Mouse (Mus musculus) G1E (cell line): ENCODE results near the gene Ccdc185. TPM values are rescaled to one million over a fixed set of nuclear protein-coding genes. Genes with fewer than 3 reads are reported as not detected.

Experiments used
- ATAC-seq: 2 replicates; pipeline ENCODE4 v1.8.0; 2016; ENCODE audit warnings: mild to moderate bottlenecking; ENCODE audit not compliant: insufficient number of reproducible peaks, poor library complexity, low FRiP score, severe bottlenecking; ENCODE audit errors: extremely low read depth
- DNase-seq: peaks from one replicate; pipeline ENCODE4 v3.0.0; 2012; ENCODE audit warnings: low spot score
- H3K27me3 ChIP-seq: 2 replicates; pipeline ENCODE4 v1.6.1; 2012; ENCODE audit warnings: mild to moderate bottlenecking, low read length, inconsistent platforms; ENCODE audit not compliant: insufficient read depth
- H3K36me3 ChIP-seq: replicated peaks from 2 replicates; pipeline ENCODE3; 2012; ENCODE audit warnings: mild to moderate bottlenecking, inconsistent platforms
- H3K4me1 ChIP-seq: 2 replicates; pipeline ENCODE4 v1.6.1; 2012; ENCODE audit warnings: low read depth, low read length, inconsistent platforms, mixed read lengths; ENCODE audit not compliant: insufficient read depth
- H3K4me3 ChIP-seq: 2 replicates; pipeline ENCODE4 v1.5.1; 2012; ENCODE audit warnings: low read depth, mild to moderate bottlenecking, inconsistent platforms, low read length, moderate library complexity, mixed read lengths
- H3K9me3 ChIP-seq: replicated peaks from 2 replicates; pipeline ENCODE4 v1.6.1; 2012; ENCODE audit warnings: inconsistent platforms
- CTCF ChIP-seq: IDR thresholded peaks from 2 replicates; pipeline ENCODE4 v1.5.1; 2012; ENCODE audit warnings: low read depth, low read length, inconsistent platforms, mixed read lengths
- GATA1 ChIP-seq: IDR thresholded peaks from 2 replicates; pipeline ENCODE4 v1.6.1; 2012; ENCODE audit warnings: borderline replicate concordance, low read length, inconsistent platforms, mixed read lengths
- GATA2 ChIP-seq: IDR thresholded peaks from 2 replicates; pipeline ENCODE4 v1.6.1; 2012; ENCODE audit warnings: low read depth, low read length, inconsistent platforms, borderline replicate concordance
- POLR2AphosphoS5 ChIP-seq: IDR thresholded peaks from 2 replicates; pipeline ENCODE4 v1.6.1; 2012; ENCODE audit warnings: low read depth, low read length, inconsistent platforms; ENCODE audit not compliant: insufficient replicate concordance
- TAL1 ChIP-seq: conservative IDR thresholded peaks from 2 replicates; pipeline ENCODE4 v1.6.1; 2012; ENCODE audit warnings: low read depth, low read length, inconsistent platforms, mixed read lengths
- polyA plus RNA-seq: library from polyadenylated mRNA; stranded (reverse); fragments of >175 nt; gene quantifications from 2 replicates; pipeline ENCODE4 v1.2.3, GENCODE M21; 2012
- total RNA-seq, 2 experiments: library from RNA; stranded (forward) in 1 of 2; stranded (reverse) in 1 of 2; fragments of 200-1000 nt in 1 of 2; fragments of >200 nt in 1 of 2; fragmentation: Nextera tagmentation in 1 of 2; gene quantifications; 2 replicates each; pipeline ENCODE4 v1.2.3; 2014 to 2017

The Ccdc185 gene
- total and polyA plus RNA-seq, 3 experiments, result 0.11 TPM; not detected in 2

DNA sequence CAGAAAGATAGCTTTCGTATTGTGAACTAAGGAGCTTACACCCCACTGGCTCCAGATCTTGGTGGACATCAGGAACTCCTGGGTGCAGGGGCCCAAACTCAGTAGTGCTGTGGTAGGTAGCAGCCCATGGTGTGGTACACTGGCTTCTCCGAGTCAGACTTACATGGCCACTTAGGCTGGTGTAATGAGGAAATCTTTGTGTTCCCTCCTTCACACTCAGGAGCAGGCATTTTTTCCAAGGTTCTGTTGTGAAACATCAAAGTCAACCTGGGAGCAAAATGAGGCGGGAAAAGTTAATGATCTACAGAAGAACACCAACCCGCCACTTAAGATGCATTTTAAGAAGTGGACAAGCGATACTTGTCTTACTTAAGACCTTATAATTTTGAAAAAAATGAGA, 36.5 kb upstream of the Ccdc185 start:
- TF ChIP-seq CTCF (no peak), GATA2 (no peak), POLR2AphosphoS5 (no peak), TAL1 (no peak), GATA1 (no peak)
- no peaks in the 10 kb centered on the region for H3K4me1 ChIP-seq
- no peaks in the 10 kb centered on the region for H3K27me3 ChIP-seq
- H3K36me3 ChIP-seq, result no peaks in the 10 kb centered on the region
- DNase-seq, result no peak
- no peak for ATAC-seq
- peaks cover 81% of the 10 kb centered on the region for H3K9me3 ChIP-seq
- H3K4me3 ChIP-seq, result no peak overlapping the region

DNA sequence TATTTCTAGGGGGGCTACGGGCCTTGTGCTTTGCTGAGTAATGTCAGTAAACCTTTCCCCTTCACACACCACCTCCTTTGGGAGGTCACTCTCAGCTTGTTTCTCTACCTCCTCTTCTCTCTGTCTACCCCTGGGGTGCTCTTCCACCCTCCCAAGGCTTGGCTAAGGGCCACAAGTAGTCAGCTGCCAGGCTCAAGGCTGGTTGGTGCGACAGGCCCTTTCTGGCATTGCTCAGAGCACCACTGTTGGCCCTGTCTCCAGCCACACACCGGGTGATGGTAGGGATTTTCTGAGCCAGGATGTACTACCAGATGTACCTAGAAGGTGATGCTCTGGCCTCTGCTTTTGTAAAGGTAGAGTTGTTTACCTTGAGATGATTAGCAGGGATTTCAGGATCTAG, 35.8 kb upstream of the Ccdc185 start:
- Histone ChIP-seq H3K9me3 (peaks cover 84% of the 10 kb centered on the region), H3K36me3 (no peaks in the 10 kb centered on the region), H3K4me3 (no peak overlapping the region), H3K4me1 (no peaks in the 10 kb centered on the region), H3K27me3 (no peaks in the 10 kb centered on the region)
- TF ChIP-seq TAL1 (no peak), GATA1 (no peak), CTCF (no peak)
- DNase-seq, result no peak
- ATAC-seq, result no peak

DNA sequence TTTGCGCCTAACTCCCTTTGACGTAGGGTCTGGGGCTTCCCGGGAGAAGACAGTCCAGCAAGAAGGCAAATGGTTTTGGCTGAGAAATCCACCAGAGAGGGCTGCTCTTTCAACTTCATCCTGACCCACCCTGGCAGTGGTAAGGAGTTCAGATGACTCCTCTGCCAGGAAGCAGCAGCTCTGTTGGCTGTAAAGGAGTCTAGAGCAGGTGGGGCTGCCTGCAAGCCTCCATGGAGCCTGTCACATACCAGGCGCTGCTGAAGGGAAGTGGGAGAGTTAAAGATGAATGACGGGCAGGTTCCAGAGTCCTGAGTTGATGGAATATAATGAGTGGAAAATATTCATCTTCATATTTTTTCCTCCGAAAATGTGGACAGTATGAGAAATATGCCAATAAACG, 34.8 kb upstream of the Ccdc185 start:
- DNase-seq, result no peak
- no peaks in the 10 kb centered on the region for H3K36me3 ChIP-seq
- H3K27me3 ChIP-seq, result no peaks in the 10 kb centered on the region
- H3K9me3 ChIP-seq, result peaks cover 86% of the 10 kb centered on the region
- H3K4me1 ChIP-seq, result no peaks in the 10 kb centered on the region
- ATAC-seq, result no peak
- no peak for TF ChIP-seq CTCF
- no peak for TF ChIP-seq GATA2
- no peak for TF ChIP-seq TAL1
- TF ChIP-seq POLR2AphosphoS5, result no peak
- TF ChIP-seq GATA1, result no peak
- no peak overlapping the region for H3K4me3 ChIP-seq

DNA sequence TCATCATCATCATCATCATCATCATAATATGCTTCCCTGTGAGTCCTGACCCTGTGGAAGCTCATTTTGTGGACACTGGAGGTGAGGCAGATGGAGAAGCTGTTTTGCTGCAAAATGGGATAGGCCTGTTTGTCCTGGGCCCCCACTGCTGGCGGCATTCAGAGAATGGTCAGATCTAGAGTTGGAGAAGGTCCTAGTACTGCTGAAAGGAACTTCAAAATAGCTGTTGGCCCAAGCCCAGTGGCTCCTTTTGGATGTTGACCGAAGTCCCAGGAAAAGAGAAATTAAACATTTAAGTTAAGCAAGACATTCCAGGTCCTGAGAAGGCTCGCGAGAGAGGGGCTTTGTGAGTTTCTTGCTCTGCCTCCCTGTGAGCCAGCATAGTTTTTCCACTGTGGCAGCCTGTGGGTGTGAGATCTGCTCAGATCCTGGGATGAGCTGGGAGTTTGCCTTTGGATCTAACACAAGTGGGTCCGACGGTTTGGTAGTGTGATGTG, 30.1 kb upstream of the Ccdc185 start:
- ATAC-seq (no peak), DNase-seq (no peak)
- Histone ChIP-seq H3K4me1 (no peaks in the 10 kb centered on the region), H3K27me3 (no peaks in the 10 kb centered on the region), H3K4me3 (no peak overlapping the region), H3K9me3 (peaks cover 84% of the 10 kb centered on the region), H3K36me3 (no peaks in the 10 kb centered on the region)
- TF ChIP-seq TAL1, result no peak
- TF ChIP-seq GATA1, result no peak
- TF ChIP-seq POLR2AphosphoS5, result no peak
- no peak for TF ChIP-seq GATA2
- TF ChIP-seq CTCF, result no peak

DNA sequence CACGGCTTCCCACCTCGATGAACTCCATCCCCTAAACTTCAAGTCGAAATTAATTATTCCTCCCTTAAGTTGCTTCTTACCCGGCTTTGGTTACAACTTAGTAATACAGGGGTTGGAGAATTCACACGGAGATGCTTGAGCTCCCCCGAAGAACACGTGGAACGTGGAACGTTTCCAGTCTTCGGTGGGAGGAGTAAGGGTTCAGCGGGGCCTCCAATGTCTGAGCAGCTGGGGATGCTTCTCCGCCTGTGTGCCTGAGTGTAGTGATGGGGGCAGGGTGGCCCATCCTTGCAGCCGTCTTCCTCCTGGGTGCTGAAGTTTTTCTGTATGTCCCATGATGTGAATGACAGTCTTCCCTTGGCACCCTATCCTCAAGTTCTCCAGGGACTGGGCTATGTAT, 29.2 kb upstream of the Ccdc185 start:
- DNase-seq (no peak), ATAC-seq (no peak)
- H3K4me1 ChIP-seq, result no peaks in the 10 kb centered on the region
- no peak overlapping the region for H3K4me3 ChIP-seq
- no peaks in the 10 kb centered on the region for H3K36me3 ChIP-seq
- no peak for TF ChIP-seq TAL1
- H3K27me3 ChIP-seq, result no peaks in the 10 kb centered on the region
- peaks cover 82% of the 10 kb centered on the region for H3K9me3 ChIP-seq

DNA sequence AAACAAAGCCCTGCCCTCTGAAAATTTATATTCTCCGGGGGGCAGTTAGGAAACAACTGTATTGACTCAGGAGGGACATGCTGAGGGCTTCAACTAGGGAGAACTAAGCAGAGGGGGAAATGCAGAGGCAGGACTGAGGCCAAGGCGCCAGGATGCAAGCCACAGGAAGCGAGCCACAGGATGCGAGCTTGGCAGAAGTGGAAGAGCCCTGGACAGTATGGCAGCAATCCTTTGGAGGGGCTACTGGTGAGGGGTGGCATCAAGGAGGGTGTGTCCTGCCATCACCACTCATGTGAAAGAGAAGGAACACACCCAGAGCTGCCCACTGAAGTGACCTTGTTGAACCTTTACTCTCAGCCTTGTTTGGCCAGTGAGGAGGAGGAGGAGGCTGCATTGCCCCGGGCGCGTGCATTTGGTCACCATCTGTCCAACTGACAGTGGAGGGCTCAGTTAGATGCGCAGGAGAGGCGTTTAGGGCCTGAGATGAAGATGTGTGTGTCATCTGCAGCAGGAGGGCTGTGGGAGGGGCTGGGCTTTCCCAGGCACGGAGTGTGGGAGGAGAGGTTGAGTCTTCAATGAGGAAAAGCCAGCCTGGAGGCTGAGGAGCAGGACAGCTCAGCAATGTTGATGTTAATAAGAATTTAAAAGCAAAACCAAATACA, 27.9 kb upstream of the Ccdc185 start:
- no peak for TF ChIP-seq TAL1
- no peak for TF ChIP-seq POLR2AphosphoS5
- no peak for TF ChIP-seq CTCF
- no peak for TF ChIP-seq GATA1
- no peak for TF ChIP-seq GATA2
- no peak for ATAC-seq

DNA sequence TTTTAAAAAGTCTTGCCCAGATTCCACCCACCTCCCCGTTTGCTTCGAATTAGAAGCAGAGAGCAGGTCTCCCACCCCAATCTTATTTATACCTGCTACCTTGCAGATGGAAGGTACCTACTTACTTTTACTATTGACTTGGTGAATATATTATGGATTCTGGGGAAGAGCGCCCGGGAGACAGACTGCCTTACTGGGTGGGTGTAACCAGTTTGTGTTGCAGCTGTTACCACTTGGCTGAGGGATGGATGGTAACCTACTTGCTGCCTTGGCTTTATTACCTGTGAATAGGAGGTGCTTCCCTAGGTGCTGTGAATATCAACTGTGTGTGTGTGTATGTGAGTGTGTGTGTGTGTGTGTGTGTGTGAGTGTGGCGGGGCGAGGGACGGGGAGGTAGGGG, 26.6 kb upstream of the Ccdc185 start:
- DNase-seq (no peak), ATAC-seq (no peak)
- Histone ChIP-seq H3K36me3 (no peaks in the 10 kb centered on the region), H3K27me3 (no peaks in the 10 kb centered on the region), H3K4me1 (no peaks in the 10 kb centered on the region), H3K9me3 (peaks cover 59% of the 10 kb centered on the region), H3K4me3 (no peak overlapping the region)
- TF ChIP-seq POLR2AphosphoS5, result no peak

More for the DNA sequence above, 27.9 kb upstream of the Ccdc185 start:
- DNase-seq, result no peak
- no peaks in the 10 kb centered on the region for H3K27me3 ChIP-seq
- H3K9me3 ChIP-seq, result peaks cover 71% of the 10 kb centered on the region
- no peak overlapping the region for H3K4me3 ChIP-seq
- H3K36me3 ChIP-seq, result no peaks in the 10 kb centered on the region
- no peaks in the 10 kb centered on the region for H3K4me1 ChIP-seq
